Mouse (Mus musculus) hindbrain, embryonic 10.5 days (tissue): Measurements from ENCODE around the gene Cysrt1. TPM values are rescaled to one million over a fixed set of nuclear protein-coding genes. Genes with fewer than 3 reads are reported as not detected.
A peak's percentile ranks its signal among the peaks of the same experiment; 100 is the strongest.

Experiments used
- DNase-seq: peaks from one replicate; pipeline ENCODE4 v3.0.0-alpha.2; 2017; ENCODE audit warnings: low spot score
- H3K27ac ChIP-seq: fragments of 300-500 bp; sonication (generic); 2 replicates; pipeline ENCODE4 v1.5.1; 2016; ENCODE audit warnings: mild to moderate bottlenecking, moderate library complexity
- H3K27me3 ChIP-seq: fragments of 300-500 bp; sonication (generic); 2 replicates; pipeline ENCODE4 v1.6.1; 2016; ENCODE audit warnings: mild to moderate bottlenecking; ENCODE audit not compliant: poor library complexity, insufficient read depth, severe bottlenecking
- H3K36me3 ChIP-seq: fragments of 300-500 bp; sonication (generic); 2 replicates; pipeline ENCODE4 v1.6.1; 2016; ENCODE audit warnings: mild to moderate bottlenecking, moderate library complexity
- H3K4me1 ChIP-seq: fragments of 300-500 bp; sonication (generic); replicated peaks from 2 replicates; pipeline ENCODE4 v1.6.1; 2016; ENCODE audit warnings: mild to moderate bottlenecking
- H3K4me3 ChIP-seq: fragments of 300-500 bp; sonication (generic); 2 replicates; pipeline ENCODE4 v1.5.1; 2016; ENCODE audit warnings: mild to moderate bottlenecking, moderate library complexity
- H3K9me3 ChIP-seq: fragments of 300-500 bp; sonication (generic); 2 replicates; pipeline ENCODE4 v1.6.1; 2016; ENCODE audit warnings: mild to moderate bottlenecking, moderate library complexity
- WGBS: fragments of 180-500 bp; shearing (Covaris S2); methylation state at CpG from one replicate; pipeline ENCODE4 v1.1.7; 2016; 5-methylcytosine and 5-hydroxymethylcytosine counted together
- polyA plus RNA-seq: library from polyadenylated mRNA; unstranded; fragments of >200 nt; fragmentation: Nextera tagmentation; extraction: Ambion mirVana; gene quantifications from 2 replicates; pipeline ENCODE4 v1.2.1, GENCODE M21; 2016

The Cysrt1 gene
- polyA plus RNA-seq, result not detected in 2 replicates

GRCm38 (mm10) chr2:25242101-25242506 lies at the start of gene Cysrt1, which contains the start of gene Rnf208:
Gene Cysrt1, minus strand, starts transcription at chr2:25242452.
Gene Rnf208, plus strand, starts transcription at chr2:25242255.
- DNase-seq, result no peak
- H3K27ac ChIP-seq, result peak within 1 kb of the TSS; percentile 87
- peaks cover 46% of the 10 kb centered on the region for H3K27me3 ChIP-seq
- peak within 1 kb of the TSS; percentile 73 for H3K4me3 ChIP-seq
- under 1% methylated on average over 59 of the region's 59 CpGs for WGBS
- H3K4me1 ChIP-seq, result peaks cover 41% of the 10 kb centered on the region
- H3K9me3 ChIP-seq, result no peaks in the 10 kb centered on the region
- peaks cover 33% of the 10 kb centered on the region for H3K36me3 ChIP-seq

DNA sequence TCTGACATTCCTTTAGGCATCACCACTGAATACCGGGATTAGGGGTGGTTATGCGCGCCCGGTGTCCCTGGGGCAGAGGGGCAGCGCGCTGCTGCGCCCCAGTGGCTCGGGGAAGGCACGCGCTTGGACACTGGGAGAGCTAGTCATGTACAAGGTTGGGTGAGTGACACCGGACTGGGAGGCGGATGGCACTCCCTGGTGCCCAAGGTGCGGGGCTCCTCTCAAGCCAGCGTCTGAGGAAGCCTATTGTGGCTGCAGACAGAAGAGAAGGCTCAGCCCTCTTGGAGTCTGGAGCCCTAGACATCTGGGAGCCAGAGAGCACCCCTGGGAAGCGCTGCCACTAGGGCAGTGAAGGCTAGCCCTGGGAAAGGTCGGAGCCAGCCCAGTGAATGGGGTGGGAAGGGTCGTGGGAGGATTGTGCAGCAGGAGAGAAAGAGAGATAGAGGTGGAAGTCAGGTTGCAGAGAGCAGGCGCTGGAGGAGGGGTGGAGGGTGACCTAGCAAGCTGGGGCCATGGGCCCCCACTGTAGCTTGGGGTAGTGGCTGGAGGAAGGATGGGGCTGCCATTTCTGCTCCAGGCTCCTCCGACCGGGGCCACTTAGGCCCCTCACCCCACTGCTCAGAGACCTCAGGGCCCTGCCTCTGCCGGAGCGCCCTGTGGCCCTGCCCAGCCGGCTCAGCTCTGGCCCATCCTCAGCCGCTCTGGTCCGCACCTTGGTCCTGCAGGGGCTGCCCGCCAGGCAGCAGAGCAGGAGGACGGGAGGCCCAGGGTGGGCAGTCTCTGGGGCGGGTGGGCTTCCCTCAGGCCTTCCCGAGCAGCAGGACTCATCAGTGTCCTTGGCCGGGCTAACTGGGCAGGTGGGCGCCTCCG lies 49.2 kb upstream of the Cysrt1 start:
- peaks cover under 1% of the 10 kb centered on the region; the same call in 1 of the 2 replicates for H3K36me3 ChIP-seq
- no peaks in the 10 kb centered on the region for H3K9me3 ChIP-seq
- peaks cover 92% of the 10 kb centered on the region for H3K27me3 ChIP-seq
- H3K4me3 ChIP-seq, result peak overlapping the region; percentile 43
- peak; percentile 18 for DNase-seq
- peaks cover 30% of the 10 kb centered on the region for H3K4me1 ChIP-seq
- H3K27ac ChIP-seq, result no peak overlapping the region
- 6% methylated on average over 32 of the region's 32 CpGs for WGBS

DNA sequence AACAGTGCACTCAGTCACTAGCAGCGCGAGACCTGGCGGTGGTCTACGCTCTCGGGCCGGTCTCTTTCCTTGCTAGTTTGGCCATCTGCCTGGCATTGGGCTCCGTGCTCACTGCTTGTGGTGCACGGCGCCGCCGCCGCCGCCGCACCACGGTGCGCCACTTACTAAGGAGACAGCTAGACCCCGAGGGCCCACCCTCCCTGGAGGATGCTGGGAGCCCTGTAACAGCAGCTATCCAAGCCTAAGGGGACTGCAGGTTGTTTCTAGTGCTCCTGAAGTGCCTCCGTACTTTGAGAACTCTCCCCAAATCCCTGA lies 48.5 kb upstream of the Cysrt1 start:
- Histone ChIP-seq H3K4me1 (peaks cover 30% of the 10 kb centered on the region), H3K36me3 (peaks cover 7% of the 10 kb centered on the region), H3K4me3 (peak overlapping the region; percentile 29), H3K9me3 (no peaks in the 10 kb centered on the region), H3K27ac (no peak overlapping the region), H3K27me3 (peaks cover 86% of the 10 kb centered on the region)
- DNase-seq, result peak; percentile 16
- under 1% methylated on average over 18 of the region's 18 CpGs for WGBS

DNA sequence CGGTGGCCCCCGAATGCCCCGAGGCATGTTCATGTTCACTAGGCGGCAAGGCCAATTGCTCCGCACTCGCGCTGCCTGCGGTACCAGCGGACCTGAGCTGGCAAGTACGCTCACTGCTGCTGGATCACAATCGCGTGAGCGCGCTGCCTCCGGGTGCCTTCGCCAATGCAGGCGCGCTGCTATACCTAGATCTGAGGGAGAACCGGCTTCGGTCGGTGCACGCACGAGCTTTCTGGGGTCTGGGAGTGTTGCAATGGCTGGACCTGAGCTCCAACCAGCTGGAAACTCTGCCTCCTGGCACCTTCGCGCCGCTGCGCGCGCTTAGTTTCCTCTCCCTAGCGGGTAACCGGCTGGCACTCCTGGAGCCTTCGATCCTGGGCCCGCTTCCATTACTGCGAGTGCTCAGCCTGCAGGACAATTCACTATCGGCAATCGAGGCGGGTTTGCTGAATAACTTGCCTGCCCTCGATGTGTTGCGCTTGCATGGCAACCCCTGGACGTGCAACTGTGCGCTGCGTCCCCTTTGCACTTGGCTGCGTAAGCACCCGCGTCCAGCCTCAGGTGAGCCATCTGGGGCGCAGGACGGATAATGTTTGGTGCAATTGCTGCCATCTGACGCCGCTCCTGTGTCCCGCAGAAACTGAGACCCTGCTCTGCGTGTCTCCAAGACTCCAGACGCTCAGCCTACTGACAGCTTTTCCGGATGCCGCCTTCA lies 48.0 kb upstream of the Cysrt1 start:
- peak overlapping the region; percentile 29 for H3K4me3 ChIP-seq
- DNase-seq, result peak; percentile 18
- peaks cover 81% of the 10 kb centered on the region for H3K27me3 ChIP-seq
- H3K4me1 ChIP-seq, result peaks cover 30% of the 10 kb centered on the region
- H3K9me3 ChIP-seq, result no peaks in the 10 kb centered on the region
- H3K36me3 ChIP-seq, result peaks cover 12% of the 10 kb centered on the region
- H3K27ac ChIP-seq, result no peak overlapping the region
- 2% methylated on average over 54 of the region's 54 CpGs for WGBS

DNA sequence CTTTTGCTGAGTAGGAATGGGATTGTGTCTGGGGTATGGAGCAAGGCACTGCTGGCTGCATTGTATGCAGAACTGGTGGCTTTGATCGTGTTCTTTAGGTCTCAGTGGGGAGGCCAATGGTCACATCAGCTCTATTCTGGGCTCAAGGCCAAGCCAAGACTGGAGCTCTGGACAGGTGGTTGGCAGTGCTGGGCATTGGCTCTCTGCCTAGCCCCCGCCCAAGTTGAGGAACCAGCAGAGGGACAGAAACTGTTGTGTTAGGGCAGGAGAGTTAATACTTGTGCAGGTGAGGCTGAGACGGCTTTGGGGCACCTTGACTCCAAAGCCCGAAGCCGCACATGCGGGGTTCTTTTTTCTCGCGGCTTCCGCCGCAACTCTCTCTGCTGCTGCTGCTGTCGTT lies 47.4 kb upstream of the Cysrt1 start, which contains the start of gene Lrrc26:
Lrrc26 (plus strand) TSS at position 265 of the 400 bp plus-strand sequence.
- Histone ChIP-seq H3K36me3 (peaks cover 18% of the 10 kb centered on the region), H3K27me3 (peaks cover 77% of the 10 kb centered on the region), H3K4me1 (peaks cover 30% of the 10 kb centered on the region), H3K4me3 (peak within 1 kb of the TSS; percentile 29), H3K27ac (no peak within 1 kb of the TSS), H3K9me3 (no peaks in the 10 kb centered on the region)
- 18% methylated on average over 11 of the region's 11 CpGs for WGBS
- DNase-seq, result no peak

- H3K27me3 ChIP-seq, result peaks cover 69% of the 10 kb centered on the region
- no peak overlapping the region for H3K27ac ChIP-seq
- no peak for DNase-seq
- H3K9me3 ChIP-seq, result no peaks in the 10 kb centered on the region
- H3K4me3 ChIP-seq, result no peak overlapping the region
- H3K36me3 ChIP-seq, result peaks cover 26% of the 10 kb centered on the region
- peaks cover 30% of the 10 kb centered on the region for H3K4me1 ChIP-seq
- WGBS, result 87% methylated on average over 7 of the region's 7 CpGs
Observed at GRCm38 (mm10) chr2:25288734-25289345, 46.6 kb upstream of the Cysrt1 start.

- no peaks in the 10 kb centered on the region for H3K9me3 ChIP-seq
- WGBS, result 85% methylated on average over 6 of the region's 6 CpGs
- H3K27me3 ChIP-seq, result peaks cover 61% of the 10 kb centered on the region
- no peak within 1 kb of the TSS for H3K27ac ChIP-seq
- no peak within 1 kb of the TSS for H3K4me3 ChIP-seq
- peaks cover 34% of the 10 kb centered on the region for H3K36me3 ChIP-seq
- peaks cover 30% of the 10 kb centered on the region for H3K4me1 ChIP-seq
- DNase-seq, result no peak
Observed at GRCm38 (mm10) chr2:25287927-25288649, 45.8 kb upstream of the Cysrt1 start, which contains the start of gene Tmem210. Gene Tmem210, plus strand, starts transcription at chr2:25288145.

GRCm38 (mm10) chr2:25286837-25287636 lies 44.8 kb upstream of the Cysrt1 start:
- Histone ChIP-seq H3K27me3 (peaks cover 51% of the 10 kb centered on the region), H3K4me1 (peaks cover 22% of the 10 kb centered on the region), H3K36me3 (peaks cover 44% of the 10 kb centered on the region), H3K27ac (no peak overlapping the region), H3K9me3 (no peaks in the 10 kb centered on the region), H3K4me3 (no peak overlapping the region)
- WGBS, result 62% methylated on average over 7 of the region's 7 CpGs
- DNase-seq, result no peak

DNA sequence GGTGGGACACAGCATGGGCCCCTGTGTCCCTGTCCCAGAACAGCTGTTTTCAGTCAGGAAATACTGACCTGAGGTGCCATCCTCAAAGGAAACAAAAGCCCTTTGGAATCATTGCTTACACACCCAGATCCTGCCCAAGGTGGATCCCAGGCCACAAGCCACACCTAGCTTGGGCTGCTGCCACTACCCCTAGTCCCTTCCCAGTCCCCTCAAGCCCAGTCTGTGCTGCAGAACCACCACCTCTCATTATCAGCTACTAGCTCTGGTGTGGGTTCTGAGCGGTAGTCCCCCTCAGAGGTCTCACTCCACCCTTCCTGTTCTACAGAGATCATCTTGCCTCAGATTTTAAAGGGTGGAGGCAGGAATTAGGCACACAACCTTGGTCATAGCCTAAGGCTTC lies 44.1 kb upstream of the Cysrt1 start:
- Histone ChIP-seq H3K9me3 (no peaks in the 10 kb centered on the region), H3K27me3 (peaks cover 44% of the 10 kb centered on the region), H3K27ac (no peak overlapping the region), H3K4me3 (no peak overlapping the region), H3K36me3 (peaks cover 51% of the 10 kb centered on the region), H3K4me1 (peaks cover 15% of the 10 kb centered on the region)
- DNase-seq, result no peak
- WGBS, result 88% methylated on average over 1 of the region's 1 CpGs

- H3K4me1 ChIP-seq, result peaks cover 9% of the 10 kb centered on the region
- no peaks in the 10 kb centered on the region for H3K9me3 ChIP-seq
- peaks cover 59% of the 10 kb centered on the region for H3K36me3 ChIP-seq
- H3K4me3 ChIP-seq, result no peak overlapping the region
- 92% methylated on average over 2 of the region's 2 CpGs for WGBS
- peaks cover 36% of the 10 kb centered on the region for H3K27me3 ChIP-seq
- no peak for DNase-seq
- no peak overlapping the region for H3K27ac ChIP-seq
Observed at GRCm38 (mm10) chr2:25285551-25285950, 43.3 kb upstream of the Cysrt1 start.

DNA sequence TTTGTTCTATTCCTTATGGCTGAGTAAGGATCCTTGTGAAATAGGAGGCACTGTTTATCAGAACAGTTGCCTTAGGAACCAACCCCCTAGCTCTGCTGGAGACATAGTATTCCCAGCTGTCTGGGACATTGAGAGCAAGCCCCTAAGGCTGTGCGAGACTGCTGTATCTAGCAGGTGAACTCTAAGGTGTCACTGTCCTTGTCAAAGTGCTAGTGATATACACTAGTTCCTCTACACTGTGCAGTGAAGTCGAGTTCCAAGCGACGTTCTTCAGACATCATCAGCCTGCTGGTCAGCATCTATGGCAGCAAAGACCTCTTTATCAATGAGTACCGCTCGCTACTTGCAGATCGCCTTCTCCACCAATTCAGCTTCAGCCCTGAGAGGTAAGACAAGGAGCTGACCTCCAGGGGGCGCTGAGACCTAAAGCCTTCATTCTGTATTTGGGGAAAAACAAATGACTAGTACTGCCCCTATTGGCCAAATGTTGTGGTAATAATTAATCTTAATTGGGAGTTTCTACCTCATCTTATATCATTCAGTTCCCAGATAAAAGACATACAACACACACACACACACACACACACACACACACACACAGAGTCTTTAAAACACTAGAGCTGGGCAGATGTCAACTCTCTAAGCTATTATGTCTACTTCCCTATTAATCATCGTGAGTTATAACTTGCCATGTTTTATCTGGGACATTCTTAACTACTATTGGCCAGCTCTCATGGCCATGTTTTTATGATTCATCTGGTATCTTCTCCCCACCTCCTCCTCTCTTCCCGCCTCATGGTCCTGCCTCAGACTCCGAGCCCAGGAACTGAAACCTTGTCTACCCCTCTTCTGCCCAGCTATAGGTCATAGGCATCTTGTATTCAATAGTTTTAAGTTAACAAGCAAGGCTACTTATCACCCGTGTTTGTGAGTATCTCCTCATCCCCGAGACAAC lies 37.0 kb upstream of the Cysrt1 start:
- Histone ChIP-seq H3K36me3 (peaks cover 100% of the 10 kb centered on the region), H3K27ac (no peak overlapping the region), H3K4me1 (peaks cover 2% of the 10 kb centered on the region; the same call in 1 of the 2 replicates), H3K4me3 (no peak overlapping the region), H3K27me3 (no peaks in the 10 kb centered on the region), H3K9me3 (no peaks in the 10 kb centered on the region)
- DNase-seq, result peak; percentile 81
- 63% methylated on average over 13 of the region's 13 CpGs for WGBS
